Mouse (Mus musculus) kidney, postnatal 36 days (tissue): ENCODE data around the gene Wdr43.
"Not testable (repeated sequence)": the region's sequence is repeated elsewhere in the genome, so short reads cannot be mapped to it uniquely, and the experiment has no call there.

ENCODE experiments used
- DNase-seq, 2 experiments: peaks; one replicate each; pipeline ENCODE4 v3.0.0; 2021 to 2022; ENCODE audit warnings: mixed read lengths in 2 of 2

Gene Wdr43

GRCm38 (mm10) chr17:71615638-71616318, at the start of gene Wdr43:
Wdr43 (plus strand) TSS chr17:71615895.
- peak; percentile 98 for DNase-seq

GRCm38 (mm10) chr17:71579176-71579705, 36.5 kb upstream of the Wdr43 start:
- no peak for DNase-seq

GRCm38 (mm10) chr17:71597881-71598658, 17.6 kb upstream of the Wdr43 start:
- peak in 1 of 2 experiments; percentile 8 for DNase-seq

- peak; percentile 93 to 95 for DNase-seq
Measured at GRCm38 (mm10) chr17:71598659-71599554, 16.8 kb upstream of the Wdr43 start.

- peak in 1 of 2 experiments; percentile 17 for DNase-seq
Measured at GRCm38 (mm10) chr17:71616319-71617032, 781 bp downstream of the Wdr43 start.

- DNase-seq = peak in 1 of 2 experiments; percentile 18
Measured at GRCm38 (mm10) chr17:71617033-71617362, 1.3 kb downstream of the Wdr43 start.

- no peak for DNase-seq
Measured at GRCm38 (mm10) chr17:71617974-71618373, 2.3 kb downstream of the Wdr43 start.

GRCm38 (mm10) chr17:71631806-71632205, 16.1 kb downstream of the Wdr43 start:
- no peak for DNase-seq

GRCm38 (mm10) chr17:71633350-71633749, 17.7 kb downstream of the Wdr43 start:
- DNase-seq = no peak

- no peak for DNase-seq
Measured at GRCm38 (mm10) chr17:71636786-71637185, 21.1 kb downstream of the Wdr43 start.

GRCm38 (mm10) chr17:71637750-71638265, 22.1 kb downstream of the Wdr43 start:
- peak in 1 of 2 experiments; percentile 21 for DNase-seq

GRCm38 (mm10) chr17:71639056-71639455, 23.4 kb downstream of the Wdr43 start:
- not testable (repeated sequence) for DNase-seq

- DNase-seq = no peak
Measured at GRCm38 (mm10) chr17:71640421-71641085, 24.9 kb downstream of the Wdr43 start.

- DNase-seq = no peak
Measured at GRCm38 (mm10) chr17:71642190-71642589, 26.5 kb downstream of the Wdr43 start.

- no peak for DNase-seq
Measured at GRCm38 (mm10) chr17:71650011-71650410, 34.3 kb downstream of the Wdr43 start.

GRCm38 (mm10) chr17:71652495-71652894, 36.8 kb downstream of the Wdr43 start:
- no peak for DNase-seq

GRCm38 (mm10) chr17:71652934-71653333, 37.2 kb downstream of the Wdr43 start:
- DNase-seq = no peak

- no peak for DNase-seq
Measured at GRCm38 (mm10) chr17:71657521-71657920, 41.8 kb downstream of the Wdr43 start.

GRCm38 (mm10) chr17:71658666-71659065, 43.0 kb downstream of the Wdr43 start:
- no peak for DNase-seq

- no peak for DNase-seq
Measured at GRCm38 (mm10) chr17:71660390-71660789, 44.7 kb downstream of the Wdr43 start.

GRCm38 (mm10) chr17:71662751-71663250, 47.1 kb downstream of the Wdr43 start:
- DNase-seq = peak; percentile 63 to 80
